Mouse (Mus musculus): ENCODE measurements around the gene Actr10. TPM values are rescaled to one million over a fixed set of nuclear protein-coding genes. Genes with fewer than 3 reads are reported as not detected.

The Actr10 gene
- polyA plus RNA-seq, 1 experiment from 2014 or later = 240 TPM

DNA sequence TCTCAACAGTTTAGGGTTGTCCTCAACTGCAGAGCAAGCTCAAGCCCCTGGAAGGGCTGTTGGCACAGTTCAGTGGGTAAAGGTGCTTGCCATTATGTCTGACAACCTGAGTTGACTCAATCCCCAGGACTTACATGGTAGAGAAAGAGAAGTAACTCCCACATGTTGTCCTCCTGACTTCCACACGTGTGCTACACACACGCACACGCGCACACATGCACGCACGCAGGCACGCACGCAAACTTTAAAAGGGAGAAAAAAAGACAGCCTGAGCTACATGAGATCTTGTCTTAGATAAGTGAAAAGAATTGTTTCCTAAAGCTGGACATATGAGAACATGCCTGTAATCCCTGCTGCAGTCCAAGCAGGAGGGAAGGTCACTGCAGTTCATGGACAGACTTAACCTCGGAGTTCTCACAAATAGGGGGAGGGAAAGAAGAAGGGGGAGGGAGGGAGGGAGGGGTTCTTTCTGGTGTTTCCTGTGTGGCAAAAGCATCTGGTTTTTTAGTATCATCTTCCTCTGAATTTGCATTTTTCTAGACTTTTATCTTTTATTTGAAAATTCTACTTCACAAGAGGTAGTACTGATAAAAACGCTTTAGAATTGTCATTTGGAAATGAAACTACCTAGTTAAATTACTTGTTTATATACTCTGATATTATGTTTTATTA, 9.1 kb downstream of the Actr10 start:
- H3K4me1 ChIP-seq (ENCODE audit: insufficient read depth, low read length) = no peaks in the 10 kb centered on the region
- peaks cover 45% of the 10 kb centered on the region for H3K36me3 ChIP-seq (ENCODE audit: insufficient read depth, low read length)
- no peak overlapping the region for H3K9ac ChIP-seq (replicated peaks; ENCODE audit: low read length)
- H3K27me3 ChIP-seq (ENCODE audit: insufficient read depth, low read length) = no peaks in the 10 kb centered on the region
- H3K4me3 ChIP-seq (ENCODE audit: low read length) = no peak overlapping the region
- WGBS = 93% methylated on average over 10 of the region's 10 CpGs
- ATAC-seq (ENCODE audit: low FRiP score, low TSS enrichment) = no peak
- H3K27ac ChIP-seq (ENCODE audit: low read length) = no peak overlapping the region
- no peak overlapping the region for H3K4me2 ChIP-seq (replicated peaks; ENCODE audit: low read depth, low read length)
- H3K9me3 ChIP-seq (ENCODE audit: low read length) = no peaks in the 10 kb centered on the region

DNA sequence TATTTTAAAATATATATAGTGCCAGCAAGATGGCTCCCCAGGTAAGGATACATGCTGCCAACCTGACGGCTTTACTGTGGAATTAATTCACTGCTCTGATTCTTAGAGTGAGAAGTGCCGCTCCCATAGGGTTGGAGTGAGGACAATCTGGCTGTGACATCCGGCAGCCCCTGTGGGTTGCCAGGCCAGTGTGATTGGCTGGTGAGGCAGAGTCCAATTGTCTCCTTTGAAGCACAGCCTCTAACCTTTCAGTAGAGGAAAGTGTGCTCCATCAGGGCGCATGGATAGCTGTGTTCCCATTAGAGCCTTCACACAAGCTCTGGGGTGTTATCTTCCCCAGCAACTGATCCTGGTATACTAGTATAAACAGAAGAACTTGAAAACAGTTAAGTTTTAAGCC, 21.0 kb downstream of the Actr10 start:
- H3K27me3 ChIP-seq (ENCODE audit: insufficient read depth, low read length) = no peaks in the 10 kb centered on the region

DNA sequence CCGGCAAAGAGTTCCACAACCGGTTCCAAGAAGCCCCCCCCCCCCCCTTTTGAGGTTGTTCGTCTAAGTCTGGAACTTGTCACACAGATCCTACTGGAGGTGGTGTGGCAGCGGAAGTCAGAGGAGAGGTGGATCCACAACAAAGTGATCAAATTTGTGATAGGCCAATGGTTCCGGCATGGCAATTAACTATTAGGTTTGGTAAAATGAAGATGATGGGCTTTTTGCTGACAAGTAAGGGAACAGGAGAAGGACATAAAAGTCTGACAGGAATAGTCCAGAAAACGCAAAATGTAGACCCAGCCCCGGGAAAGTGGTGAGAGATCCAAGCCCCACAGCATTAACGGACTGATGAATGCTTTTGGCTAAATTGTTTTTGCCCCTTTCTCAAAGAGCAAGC, 29.9 kb downstream of the Actr10 start:
- H3K9me3 ChIP-seq (ENCODE audit: low read length) = no peaks in the 10 kb centered on the region
- peaks cover 14% of the 10 kb centered on the region for H3K36me3 ChIP-seq (ENCODE audit: insufficient read depth, low read length)
- H3K27ac ChIP-seq (ENCODE audit: low read length) = peak overlapping the region; percentile 94
- no peaks in the 10 kb centered on the region for H3K27me3 ChIP-seq (ENCODE audit: insufficient read depth, low read length)
- peak overlapping the region; percentile 67 for H3K4me2 ChIP-seq (replicated peaks; ENCODE audit: low read depth, low read length)
- peak overlapping the region; percentile 81 for H3K9ac ChIP-seq (replicated peaks; ENCODE audit: low read length)
- WGBS = 33% methylated on average over 8 of the region's 8 CpGs
- 0 out of 2 replicates have a peak, but pooled peaks cover 8% of the 10 kb centered on the region for H3K4me1 ChIP-seq (ENCODE audit: insufficient read depth, low read length)
- peak overlapping the region; percentile 74 for H3K4me3 ChIP-seq (ENCODE audit: low read length)
- ATAC-seq (ENCODE audit: low FRiP score, low TSS enrichment) = no peak

More for the DNA sequence above, 21.0 kb downstream of the Actr10 start:
- H3K36me3 ChIP-seq (ENCODE audit: insufficient read depth, low read length) = peaks cover 57% of the 10 kb centered on the region
- ATAC-seq (ENCODE audit: low FRiP score, low TSS enrichment) = no peak
- no peaks in the 10 kb centered on the region for H3K4me1 ChIP-seq (ENCODE audit: insufficient read depth, low read length)
- H3K4me2 ChIP-seq (replicated peaks; ENCODE audit: low read depth, low read length) = no peak overlapping the region
- no peak overlapping the region for H3K27ac ChIP-seq (ENCODE audit: low read length)
- whole genome bisulfite sequencing = 92% methylated on average over 4 of the region's 4 CpGs
- H3K9ac ChIP-seq (replicated peaks; ENCODE audit: low read length) = no peak overlapping the region
- H3K9me3 ChIP-seq (ENCODE audit: low read length) = no peaks in the 10 kb centered on the region
- no peak overlapping the region for H3K4me3 ChIP-seq (ENCODE audit: low read length)

DNA sequence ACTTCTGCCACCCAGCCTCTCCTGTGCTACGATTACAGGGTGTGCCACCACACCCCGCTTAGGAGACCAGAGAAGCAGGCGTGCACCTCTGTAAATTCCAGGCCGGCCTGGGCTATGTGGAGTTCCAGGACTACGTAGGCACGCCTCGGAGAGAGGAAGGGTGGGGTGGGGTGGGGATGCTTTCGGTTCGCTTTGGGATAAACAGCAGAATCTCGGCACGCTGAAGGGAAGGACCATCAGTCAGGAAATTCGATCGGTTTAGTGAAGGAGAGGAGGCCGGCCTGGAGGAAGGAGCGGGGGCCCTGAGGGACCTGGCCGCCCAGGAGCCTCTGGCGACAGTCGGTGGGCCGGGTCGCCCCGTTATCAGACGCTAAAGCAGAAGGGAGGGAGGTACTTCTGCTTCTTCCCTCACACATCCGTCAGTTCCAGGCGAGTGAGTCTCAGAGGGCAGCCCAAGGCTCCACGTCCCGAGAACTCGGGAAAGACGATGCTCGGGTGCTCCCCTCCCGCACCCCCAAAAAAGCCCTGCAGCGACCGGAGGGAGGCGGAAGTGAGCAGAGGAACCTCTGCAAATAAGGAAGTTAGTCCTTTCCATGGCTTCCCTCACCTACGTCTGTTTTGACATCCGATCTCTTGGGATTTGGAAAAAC, 30.6 kb downstream of the Actr10 start:
- no peaks in the 10 kb centered on the region for H3K9me3 ChIP-seq (ENCODE audit: low read length)
- H3K4me2 ChIP-seq (replicated peaks; ENCODE audit: low read depth, low read length) = peak overlapping the region; percentile 67
- H3K4me3 ChIP-seq (ENCODE audit: low read length) = peak overlapping the region; percentile 74
- H3K4me1 ChIP-seq (ENCODE audit: insufficient read depth, low read length) = 0 out of 2 replicates have a peak, but pooled peaks cover 8% of the 10 kb centered on the region
- H3K27me3 ChIP-seq (ENCODE audit: insufficient read depth, low read length) = no peaks in the 10 kb centered on the region
- WGBS = 0% methylated on average over 35 of the region's 35 CpGs
- H3K27ac ChIP-seq (ENCODE audit: low read length) = peak overlapping the region; percentile 94
- peak overlapping the region; percentile 81 for H3K9ac ChIP-seq (replicated peaks; ENCODE audit: low read length)
- H3K36me3 ChIP-seq (ENCODE audit: insufficient read depth, low read length) = peaks cover 10% of the 10 kb centered on the region
- peak; percentile 92 for ATAC-seq (ENCODE audit: low FRiP score, low TSS enrichment)

DNA sequence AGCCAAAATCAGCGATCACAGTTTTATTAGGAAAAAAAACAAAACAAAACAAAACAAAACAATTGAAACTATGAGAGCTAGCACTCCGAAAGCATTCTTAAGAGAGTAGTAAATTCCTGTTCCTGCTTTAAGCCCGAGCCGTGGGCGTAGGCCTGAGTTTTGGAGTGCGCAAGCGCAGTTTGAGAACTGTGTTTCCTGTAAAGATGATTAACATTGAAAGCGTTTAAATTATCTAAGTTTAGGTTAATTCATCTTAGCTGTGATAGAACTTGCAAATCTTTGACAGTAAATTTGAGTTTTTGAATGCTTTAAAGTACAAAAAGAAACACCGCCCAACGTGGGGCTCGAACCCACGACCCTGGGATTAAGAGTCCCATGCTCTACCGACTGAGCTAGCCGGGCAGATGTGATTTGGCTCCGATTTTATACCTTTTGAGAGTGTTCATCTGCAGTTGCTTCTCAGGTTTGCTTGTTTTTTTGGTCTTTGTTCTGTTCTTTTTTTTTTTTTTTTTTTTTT, 31.2 kb downstream of the Actr10 start:
- under 1% methylated on average over 15 of the region's 15 CpGs for WGBS
- Histone ChIP-seq H3K9ac (replicated peaks; ENCODE audit: low read length) (peak overlapping the region; percentile 81), H3K4me1 (ENCODE audit: insufficient read depth, low read length) (0 out of 2 replicates have a peak, but pooled peaks cover 8% of the 10 kb centered on the region), H3K27ac (ENCODE audit: low read length) (peak overlapping the region; percentile 94), H3K36me3 (ENCODE audit: insufficient read depth, low read length) (peaks cover 5% of the 10 kb centered on the region), H3K9me3 (ENCODE audit: low read length) (no peaks in the 10 kb centered on the region), H3K4me2 (replicated peaks; ENCODE audit: low read depth, low read length) (peak overlapping the region; percentile 67), H3K4me3 (ENCODE audit: low read length) (peak overlapping the region; percentile 74), H3K27me3 (ENCODE audit: insufficient read depth, low read length) (no peaks in the 10 kb centered on the region)
- ATAC-seq (ENCODE audit: low FRiP score, low TSS enrichment) = peak; percentile 66; the same call in 1 of the 2 replicates

DNA sequence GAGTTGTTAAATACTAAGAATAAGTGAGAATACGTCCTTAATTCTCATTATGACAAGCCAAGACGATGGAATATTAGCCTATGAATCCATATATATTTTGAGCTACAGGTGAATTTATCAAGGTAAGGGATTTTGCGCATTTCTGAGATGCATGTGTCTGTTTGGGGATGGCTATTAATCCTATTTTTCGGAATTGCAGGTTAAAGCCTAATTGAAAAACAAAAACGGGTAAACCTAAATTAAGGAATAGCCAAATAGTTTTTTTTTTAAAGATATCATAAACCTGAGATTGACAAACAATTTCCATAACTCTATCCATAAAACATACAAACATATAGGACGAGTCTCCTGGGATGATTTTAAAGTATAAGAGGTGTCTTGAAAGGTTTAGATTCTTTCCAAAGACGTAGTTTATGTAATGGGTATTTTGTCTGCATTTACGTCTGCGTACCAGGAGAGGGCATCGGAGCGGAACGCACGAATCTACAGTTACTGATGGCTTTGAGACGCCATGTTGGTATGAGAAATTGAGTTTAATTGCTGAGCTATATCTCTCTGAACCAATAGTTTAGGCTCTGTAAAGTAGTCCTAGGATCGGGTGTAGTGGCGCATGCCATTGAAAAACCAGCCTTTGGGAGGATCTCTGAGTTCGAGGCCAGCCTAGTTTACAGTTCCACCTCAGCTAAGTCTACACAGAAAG, 32.0 kb downstream of the Actr10 start:
- 5% methylated on average over 17 of the region's 17 CpGs for WGBS
- peak overlapping the region; percentile 76 for H3K27ac ChIP-seq (ENCODE audit: low read length)

DNA sequence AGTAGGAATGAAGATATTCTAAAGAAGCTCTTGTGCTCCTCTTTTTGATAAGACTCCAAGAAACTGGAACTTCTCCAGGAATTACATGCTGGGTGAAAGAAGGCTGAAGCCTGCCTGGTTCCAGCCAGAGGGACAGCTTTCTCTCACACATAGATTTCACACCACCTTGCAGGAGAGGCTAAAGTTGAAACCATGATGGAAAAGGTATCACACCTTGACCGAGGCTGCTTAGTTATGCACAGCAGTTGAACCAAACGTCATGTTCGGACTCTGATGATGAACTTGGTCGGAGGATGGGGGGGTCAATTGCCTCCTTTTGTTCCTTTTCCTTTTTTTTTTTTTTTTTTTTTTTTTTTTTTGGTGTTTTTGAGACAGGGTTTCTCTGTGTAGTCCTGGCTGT, 36.2 kb downstream of the Actr10 start:
- no peak for ATAC-seq (ENCODE audit: low FRiP score, low TSS enrichment)
- no peaks in the 10 kb centered on the region for H3K9me3 ChIP-seq (ENCODE audit: low read length)
- H3K36me3 ChIP-seq (ENCODE audit: insufficient read depth, low read length) = peaks cover 6% of the 10 kb centered on the region; the same call in 1 of the 2 replicates
- peak overlapping the region; percentile 85; the same call in 1 of the 2 replicates for H3K27ac ChIP-seq (ENCODE audit: low read length)
- peak overlapping the region; percentile 50 for H3K4me2 ChIP-seq (replicated peaks; ENCODE audit: low read depth, low read length)
- H3K9ac ChIP-seq (replicated peaks; ENCODE audit: low read length) = no peak overlapping the region
- H3K27me3 ChIP-seq (ENCODE audit: insufficient read depth, low read length) = no peaks in the 10 kb centered on the region
- 83% methylated on average over 4 of the region's 4 CpGs for WGBS
- peak overlapping the region; percentile 99; the same call in 1 of the 2 replicates for H3K4me3 ChIP-seq (ENCODE audit: low read length)
- H3K4me1 ChIP-seq (ENCODE audit: insufficient read depth, low read length) = peaks cover 13% of the 10 kb centered on the region

More for the DNA sequence above, 32.0 kb downstream of the Actr10 start:
- no peak for ATAC-seq (ENCODE audit: low FRiP score, low TSS enrichment)
- peak overlapping the region; percentile 54 for H3K9ac ChIP-seq (replicated peaks; ENCODE audit: low read length)
- peak overlapping the region; percentile 49 for H3K4me2 ChIP-seq (replicated peaks; ENCODE audit: low read depth, low read length)
- peak overlapping the region; percentile 42 for H3K4me3 ChIP-seq (ENCODE audit: low read length)
- no peaks in the 10 kb centered on the region for H3K36me3 ChIP-seq (ENCODE audit: insufficient read depth, low read length)
- 0 out of 2 replicates have a peak, but pooled peaks cover 8% of the 10 kb centered on the region for H3K4me1 ChIP-seq (ENCODE audit: insufficient read depth, low read length)
- no peaks in the 10 kb centered on the region for H3K27me3 ChIP-seq (ENCODE audit: insufficient read depth, low read length)
- H3K9me3 ChIP-seq (ENCODE audit: low read length) = no peaks in the 10 kb centered on the region

DNA sequence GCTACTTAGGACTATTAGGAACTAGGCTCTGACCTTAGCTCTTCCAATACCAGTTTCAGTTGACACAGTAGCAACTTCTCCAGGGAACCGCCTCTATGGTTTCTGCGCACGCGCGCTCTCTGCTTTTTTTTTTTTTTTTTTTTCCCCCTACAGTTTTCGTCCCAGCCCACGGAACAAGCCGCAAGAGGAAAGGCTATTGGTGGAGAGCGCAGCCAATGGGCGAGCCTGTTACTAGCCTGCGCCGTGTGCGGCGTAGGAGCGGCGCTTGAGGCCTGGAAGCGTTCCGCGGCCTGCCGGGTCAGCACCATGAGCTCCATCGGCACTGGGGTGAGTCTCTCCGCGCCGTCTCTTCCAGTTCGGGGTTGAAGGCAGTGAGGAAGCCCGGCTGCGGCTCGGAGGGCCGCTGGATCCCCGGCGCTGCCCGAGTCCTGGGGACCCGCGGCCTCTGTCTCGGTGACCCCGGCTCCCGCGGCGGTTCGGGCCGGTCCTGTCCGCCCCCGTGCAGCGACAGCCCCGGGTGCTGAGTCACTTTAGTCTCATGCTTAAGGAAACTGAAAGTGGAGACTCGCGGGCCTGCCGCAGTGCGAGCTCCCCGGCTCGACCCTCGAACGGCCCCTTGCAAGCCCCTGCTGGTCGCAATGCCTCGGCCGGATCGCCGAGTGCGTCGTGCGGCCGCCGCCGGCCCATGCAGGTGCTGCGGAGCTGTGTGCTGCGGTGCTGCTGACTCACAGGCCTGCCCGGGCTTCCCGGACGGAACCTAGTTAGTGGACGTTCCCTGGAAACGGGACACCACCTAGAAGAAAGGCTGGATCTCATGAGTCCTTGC, 37.0 kb downstream of the Actr10 start, which contains the start of gene Psma3:
Gene Psma3 (plus strand): TSS at position 181 of the 826 bp plus-strand sequence.
- H3K9ac ChIP-seq (replicated peaks; ENCODE audit: low read length) = peak within 1 kb of the TSS; percentile 95
- under 1% methylated on average over 71 of the region's 71 CpGs for WGBS
- peak within 1 kb of the TSS; percentile 99 for H3K4me3 ChIP-seq (ENCODE audit: low read length)
- H3K4me2 ChIP-seq (replicated peaks; ENCODE audit: low read depth, low read length) = peak within 1 kb of the TSS; percentile 71
- H3K27me3 ChIP-seq (ENCODE audit: insufficient read depth, low read length) = no peaks in the 10 kb centered on the region
- peak within 1 kb of the TSS; percentile 98 for H3K27ac ChIP-seq (ENCODE audit: low read length)
- H3K9me3 ChIP-seq (ENCODE audit: low read length) = no peaks in the 10 kb centered on the region
- ATAC-seq (ENCODE audit: low FRiP score, low TSS enrichment) = peak; percentile 99
- H3K36me3 ChIP-seq (ENCODE audit: insufficient read depth, low read length) = peaks cover 12% of the 10 kb centered on the region; the same call in 1 of the 2 replicates
- peaks cover 13% of the 10 kb centered on the region for H3K4me1 ChIP-seq (ENCODE audit: insufficient read depth, low read length)

DNA sequence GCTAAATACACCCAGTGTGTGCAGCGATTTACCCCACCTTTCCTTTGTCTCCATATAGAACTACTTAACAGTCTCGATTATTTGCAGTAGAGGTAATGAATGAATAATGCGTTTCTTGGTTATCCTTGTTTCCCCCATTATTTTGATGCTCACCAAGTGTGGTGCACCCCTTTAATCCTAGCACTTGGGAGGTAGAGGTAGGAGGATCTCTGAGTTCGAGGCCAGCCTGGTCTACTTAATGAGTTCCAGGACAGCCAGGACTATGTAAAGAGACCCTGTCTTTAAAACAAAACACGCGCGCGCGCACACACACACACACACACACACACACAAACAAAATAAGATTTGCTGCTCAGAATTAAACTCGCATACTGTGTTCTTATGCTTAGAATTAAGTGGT, 37.7 kb downstream of the Actr10 start:
- Histone ChIP-seq H3K9ac (replicated peaks; ENCODE audit: low read length) (peak overlapping the region; percentile 95), H3K27me3 (ENCODE audit: insufficient read depth, low read length) (no peaks in the 10 kb centered on the region), H3K4me2 (replicated peaks; ENCODE audit: low read depth, low read length) (peak overlapping the region; percentile 71), H3K27ac (ENCODE audit: low read length) (peak overlapping the region; percentile 98), H3K9me3 (ENCODE audit: low read length) (no peaks in the 10 kb centered on the region), H3K4me3 (ENCODE audit: low read length) (peak overlapping the region; percentile 99), H3K36me3 (ENCODE audit: insufficient read depth, low read length) (peaks cover 15% of the 10 kb centered on the region; the same call in 1 of the 2 replicates), H3K4me1 (ENCODE audit: insufficient read depth, low read length) (peaks cover 13% of the 10 kb centered on the region)
- WGBS = 25% methylated on average over 10 of the region's 10 CpGs
- ATAC-seq (ENCODE audit: low FRiP score, low TSS enrichment) = no peak
